Mouse (Mus musculus): ENCODE measurements around the gene Nhej1.

The Nhej1 gene

GRCm38 (mm10) chr1:75124346-75125321, at the start of gene Nhej1:
Gene Nhej1 (minus strand): TSS chr1:75125200.
- DNase-seq = peak; percentile 98

GRCm38 (mm10) chr1:75168472-75169464, 43.8 kb upstream of the Nhej1 start, which contains the start of gene Zfand2b:
Gene Zfand2b (plus strand): TSS chr1:75168646.
- peak; percentile 97 for DNase-seq

- DNase-seq = no peak
Observed at GRCm38 (mm10) chr1:75168093-75168471, 43.1 kb upstream of the Nhej1 start.

- DNase-seq = no peak
Observed at GRCm38 (mm10) chr1:75160256-75160617, 35.2 kb upstream of the Nhej1 start.

- DNase-seq = no peak
Observed at GRCm38 (mm10) chr1:75159540-75160255, 34.7 kb upstream of the Nhej1 start.

GRCm38 (mm10) chr1:75158990-75159389, 34.0 kb upstream of the Nhej1 start:
- DNase-seq = no peak

GRCm38 (mm10) chr1:75155837-75156236, 30.8 kb upstream of the Nhej1 start:
- DNase-seq = no peak

- no peak for DNase-seq
Observed at GRCm38 (mm10) chr1:75148727-75149126, 23.7 kb upstream of the Nhej1 start.

- DNase-seq = no peak
Observed at GRCm38 (mm10) chr1:75147411-75148135, 22.6 kb upstream of the Nhej1 start.

- no peak for DNase-seq
Observed at GRCm38 (mm10) chr1:75145589-75145988, 20.6 kb upstream of the Nhej1 start.

- DNase-seq = peak; percentile 97
Observed at GRCm38 (mm10) chr1:75142301-75143261, 17.6 kb upstream of the Nhej1 start, which contains the start of the genes Cnppd1 and Retreg2. Gene Cnppd1 (minus strand): TSS chr1:75142711. Gene Retreg2 (plus strand): TSS chr1:75142778.

GRCm38 (mm10) chr1:75141486-75142190, 16.6 kb upstream of the Nhej1 start:
- peak; percentile 63 for DNase-seq

- DNase-seq = no peak
Observed at GRCm38 (mm10) chr1:75140601-75141190, 15.7 kb upstream of the Nhej1 start.

GRCm38 (mm10) chr1:75138448-75138847, 13.4 kb upstream of the Nhej1 start:
- no peak for DNase-seq

GRCm38 (mm10) chr1:75136730-75137129, 11.7 kb upstream of the Nhej1 start:
- no peak for DNase-seq

- no peak for DNase-seq
Observed at GRCm38 (mm10) chr1:75136293-75136692, 11.3 kb upstream of the Nhej1 start.

GRCm38 (mm10) chr1:75133421-75134207, 8.6 kb upstream of the Nhej1 start, which contains the start of gene Slc23a3:
Gene Slc23a3 (minus strand): TSS chr1:75133890.
- DNase-seq = no peak

GRCm38 (mm10) chr1:75128641-75129040, 3.6 kb upstream of the Nhej1 start:
- no peak for DNase-seq

Data from retina, postnatal 1 day (tissue).